Mouse (Mus musculus): ENCODE measurements around the gene Rpusd1. TPM values are rescaled to one million over a fixed set of nuclear protein-coding genes. Genes with fewer than 3 reads are reported as not detected.

Gene Rpusd1
- polyA plus RNA-seq, 1 experiment from 2014 or later, result 17.5 TPM

DNA sequence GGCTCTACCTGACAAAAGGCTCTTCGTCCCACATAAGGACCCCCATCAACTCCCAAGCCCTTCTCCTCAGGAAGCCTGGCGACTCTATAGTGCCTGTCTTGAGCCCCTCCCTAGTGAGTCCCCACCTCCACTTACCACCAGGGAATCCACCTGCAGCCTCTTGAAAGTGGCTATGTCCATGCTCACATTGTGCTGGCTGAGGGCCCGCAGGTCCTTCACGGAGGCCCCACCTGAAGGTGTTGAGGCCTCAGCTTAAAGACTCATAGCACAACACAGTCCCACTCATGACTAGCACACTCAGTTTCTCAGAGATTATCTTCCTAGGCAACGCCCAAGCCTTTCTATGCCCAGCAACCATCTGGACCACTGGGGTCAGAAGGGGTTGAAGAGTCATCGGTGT, 21.8 kb downstream of the Rpusd1 start:
- Histone ChIP-seq H3K9ac (ENCODE audit: low read length) (no peak overlapping the region), H3K4me1 (ENCODE audit: control insufficient read depth, insufficient read depth, low read length) (peaks cover 6% of the 10 kb centered on the region), H3K4me3 (replicated peaks; ENCODE audit: low read length) (no peak overlapping the region), H3K4me2 (ENCODE audit: low read depth, low read length) (no peak overlapping the region), H3K27ac (ENCODE audit: low read length) (no peak overlapping the region), H3K9me3 (replicated peaks; ENCODE audit: control insufficient read depth, low read length) (no peaks in the 10 kb centered on the region), H3K36me3 (ENCODE audit: control insufficient read depth, insufficient read depth, low read length) (no peaks in the 10 kb centered on the region), H3K27me3 (ENCODE audit: control insufficient read depth, insufficient read depth, low read length) (no peaks in the 10 kb centered on the region)
- ATAC-seq (ENCODE audit: insufficient read depth, low FRiP score), result no peak
- 79% methylated on average over 6 of the region's 6 CpGs for WGBS

DNA sequence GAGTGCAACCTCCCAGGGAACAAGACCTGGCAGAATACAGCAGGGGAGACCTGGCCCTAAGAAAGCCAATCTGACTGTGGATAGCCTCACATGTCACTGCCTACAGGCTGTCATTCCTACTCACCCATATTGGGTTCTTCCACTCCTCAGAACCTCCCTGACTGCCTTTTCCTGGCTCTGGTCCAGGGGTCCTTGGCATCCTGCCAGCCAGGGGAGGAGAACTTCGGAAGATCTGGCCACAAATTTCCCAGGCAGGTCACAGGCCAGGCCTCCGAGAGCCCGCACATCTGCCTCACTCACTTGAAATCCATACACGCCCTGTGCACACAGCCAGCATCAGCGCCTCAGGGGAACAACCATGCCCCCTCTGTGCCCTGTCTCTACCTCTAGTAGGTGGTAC, 24.0 kb downstream of the Rpusd1 start:
- Histone ChIP-seq H3K4me3 (replicated peaks; ENCODE audit: low read length) (no peak overlapping the region), H3K9ac (ENCODE audit: low read length) (0 out of 2 replicates have a peak overlapping the region, but pooled peaks have one; percentile 31), H3K27ac (ENCODE audit: low read length) (no peak overlapping the region), H3K36me3 (ENCODE audit: control insufficient read depth, insufficient read depth, low read length) (no peaks in the 10 kb centered on the region), H3K4me2 (ENCODE audit: low read depth, low read length) (no peak overlapping the region), H3K27me3 (ENCODE audit: control insufficient read depth, insufficient read depth, low read length) (no peaks in the 10 kb centered on the region), H3K9me3 (replicated peaks; ENCODE audit: control insufficient read depth, low read length) (no peaks in the 10 kb centered on the region), H3K4me1 (ENCODE audit: control insufficient read depth, insufficient read depth, low read length) (peaks cover 9% of the 10 kb centered on the region)
- WGBS, result 27% methylated on average over 5 of the region's 5 CpGs
- ATAC-seq (ENCODE audit: insufficient read depth, low FRiP score), result no peak

DNA sequence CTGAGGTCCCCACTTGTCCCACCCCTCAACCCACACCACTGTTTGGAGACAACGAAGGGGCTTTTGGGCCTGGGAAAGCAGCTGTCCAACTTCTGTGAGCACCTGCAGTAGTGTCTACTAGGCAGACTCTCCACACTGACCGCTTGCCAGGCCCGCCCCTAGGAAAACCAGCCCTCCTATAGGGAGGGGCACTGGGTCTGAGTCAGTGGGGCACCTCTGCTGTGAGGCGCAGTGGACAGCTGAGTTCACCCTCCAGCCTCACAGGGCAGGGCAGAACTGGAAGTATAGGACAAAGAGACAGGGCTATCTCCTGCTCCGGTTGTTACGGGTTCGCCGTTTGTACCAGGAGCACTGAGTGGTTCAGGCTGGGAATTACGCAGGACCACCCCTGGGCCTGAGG, 26.8 kb downstream of the Rpusd1 start, which contains the start of gene Msln:
Gene Msln (minus strand): TSS at position 138 of the 400 bp plus-strand sequence.
- Histone ChIP-seq H3K4me1 (ENCODE audit: control insufficient read depth, insufficient read depth, low read length) (peaks cover 9% of the 10 kb centered on the region), H3K36me3 (ENCODE audit: control insufficient read depth, insufficient read depth, low read length) (no peaks in the 10 kb centered on the region), H3K4me2 (ENCODE audit: low read depth, low read length) (peak within 1 kb of the TSS; percentile 19), H3K9me3 (replicated peaks; ENCODE audit: control insufficient read depth, low read length) (no peaks in the 10 kb centered on the region), H3K27ac (ENCODE audit: low read length) (peak within 1 kb of the TSS; percentile 24; the same call in 1 of the 2 replicates), H3K27me3 (ENCODE audit: control insufficient read depth, insufficient read depth, low read length) (no peaks in the 10 kb centered on the region), H3K9ac (ENCODE audit: low read length) (0 out of 2 replicates have a peak within 1 kb of the TSS, but pooled peaks have one; percentile 35), H3K4me3 (replicated peaks; ENCODE audit: low read length) (peak within 1 kb of the TSS; percentile 10; the same call in 1 of the 2 replicates)
- peak; percentile 55; the same call in 1 of the 2 replicates for ATAC-seq (ENCODE audit: insufficient read depth, low FRiP score)
- 70% methylated on average over 9 of the region's 9 CpGs for WGBS

DNA sequence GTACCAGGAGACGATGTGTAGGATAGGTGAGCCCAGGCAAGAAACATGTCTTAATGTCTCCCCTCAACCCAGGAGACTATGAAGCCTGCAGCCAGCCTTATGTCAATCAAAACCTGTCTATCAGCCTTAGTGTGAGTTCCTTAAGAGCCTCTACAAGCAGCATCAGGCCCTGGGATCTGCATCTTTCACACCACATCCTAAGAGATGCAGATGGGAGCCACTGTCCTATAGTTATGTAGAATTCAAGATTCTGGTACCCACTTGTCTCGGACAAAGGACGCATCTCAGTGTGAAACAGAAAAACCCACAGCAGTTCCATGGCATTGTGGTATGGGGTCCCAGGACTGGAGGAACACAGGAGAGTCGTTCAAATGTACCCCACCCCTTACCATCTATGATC, 27.6 kb downstream of the Rpusd1 start:
- H3K27me3 ChIP-seq (ENCODE audit: control insufficient read depth, insufficient read depth, low read length), result no peaks in the 10 kb centered on the region
- peak overlapping the region; percentile 35 for H3K9ac ChIP-seq (ENCODE audit: low read length)
- no peak for ATAC-seq (ENCODE audit: insufficient read depth, low FRiP score)
- WGBS, result 68% methylated on average over 4 of the region's 4 CpGs
- H3K4me1 ChIP-seq (ENCODE audit: control insufficient read depth, insufficient read depth, low read length), result peaks cover 9% of the 10 kb centered on the region
- H3K36me3 ChIP-seq (ENCODE audit: control insufficient read depth, insufficient read depth, low read length), result no peaks in the 10 kb centered on the region
- peak overlapping the region; percentile 66; the same call in 1 of the 2 replicates for H3K27ac ChIP-seq (ENCODE audit: low read length)
- H3K9me3 ChIP-seq (replicated peaks; ENCODE audit: control insufficient read depth, low read length), result no peaks in the 10 kb centered on the region
- H3K4me2 ChIP-seq (ENCODE audit: low read depth, low read length), result no peak overlapping the region
- no peak overlapping the region for H3K4me3 ChIP-seq (replicated peaks; ENCODE audit: low read length)

DNA sequence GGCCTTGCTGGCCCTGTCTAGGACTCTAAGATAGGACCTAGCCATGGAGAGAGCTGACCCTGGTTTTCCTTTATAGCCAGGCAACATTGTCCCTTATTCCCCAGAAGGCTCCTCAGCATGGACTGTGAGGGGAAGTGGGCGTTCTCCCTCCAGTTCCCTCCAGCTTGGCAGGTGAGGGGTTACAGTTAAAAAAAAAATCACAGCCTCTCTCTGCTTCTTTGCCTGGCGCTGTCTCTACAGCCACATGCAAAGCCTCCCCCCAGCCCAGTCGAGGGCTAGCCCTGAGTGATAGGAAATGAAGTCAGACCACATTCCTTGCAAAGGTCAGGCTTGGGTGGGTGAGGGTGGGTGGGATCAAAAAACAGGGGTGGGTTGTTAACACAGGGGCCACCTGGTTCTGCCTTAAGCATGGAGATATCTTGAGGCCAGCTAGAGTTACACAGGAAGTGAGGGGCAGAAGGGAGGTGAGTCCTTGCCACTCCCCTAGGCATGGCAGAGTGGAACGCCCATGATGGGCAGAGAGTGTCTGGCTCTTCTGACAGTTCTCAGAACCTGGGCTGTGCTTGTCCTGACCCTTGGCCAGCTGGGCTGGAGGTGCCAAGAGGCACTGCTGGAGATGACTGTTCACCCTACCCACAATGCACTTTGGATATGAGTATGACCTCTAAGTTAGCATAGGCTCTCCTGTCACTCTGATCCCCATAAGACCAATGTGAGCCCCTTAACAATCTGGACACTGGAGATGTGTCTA, 28.3 kb downstream of the Rpusd1 start:
- 18% methylated on average over 4 of the region's 4 CpGs for WGBS
- Histone ChIP-seq H3K4me1 (ENCODE audit: control insufficient read depth, insufficient read depth, low read length) (peaks cover 9% of the 10 kb centered on the region), H3K4me2 (ENCODE audit: low read depth, low read length) (no peak overlapping the region), H3K27ac (ENCODE audit: low read length) (peak overlapping the region; percentile 66), H3K27me3 (ENCODE audit: control insufficient read depth, insufficient read depth, low read length) (no peaks in the 10 kb centered on the region), H3K36me3 (ENCODE audit: control insufficient read depth, insufficient read depth, low read length) (no peaks in the 10 kb centered on the region), H3K4me3 (replicated peaks; ENCODE audit: low read length) (no peak overlapping the region), H3K9me3 (replicated peaks; ENCODE audit: control insufficient read depth, low read length) (no peaks in the 10 kb centered on the region), H3K9ac (ENCODE audit: low read length) (peak overlapping the region; percentile 35)
- peak; percentile 77; the same call in 1 of the 2 replicates for ATAC-seq (ENCODE audit: insufficient read depth, low FRiP score)

DNA sequence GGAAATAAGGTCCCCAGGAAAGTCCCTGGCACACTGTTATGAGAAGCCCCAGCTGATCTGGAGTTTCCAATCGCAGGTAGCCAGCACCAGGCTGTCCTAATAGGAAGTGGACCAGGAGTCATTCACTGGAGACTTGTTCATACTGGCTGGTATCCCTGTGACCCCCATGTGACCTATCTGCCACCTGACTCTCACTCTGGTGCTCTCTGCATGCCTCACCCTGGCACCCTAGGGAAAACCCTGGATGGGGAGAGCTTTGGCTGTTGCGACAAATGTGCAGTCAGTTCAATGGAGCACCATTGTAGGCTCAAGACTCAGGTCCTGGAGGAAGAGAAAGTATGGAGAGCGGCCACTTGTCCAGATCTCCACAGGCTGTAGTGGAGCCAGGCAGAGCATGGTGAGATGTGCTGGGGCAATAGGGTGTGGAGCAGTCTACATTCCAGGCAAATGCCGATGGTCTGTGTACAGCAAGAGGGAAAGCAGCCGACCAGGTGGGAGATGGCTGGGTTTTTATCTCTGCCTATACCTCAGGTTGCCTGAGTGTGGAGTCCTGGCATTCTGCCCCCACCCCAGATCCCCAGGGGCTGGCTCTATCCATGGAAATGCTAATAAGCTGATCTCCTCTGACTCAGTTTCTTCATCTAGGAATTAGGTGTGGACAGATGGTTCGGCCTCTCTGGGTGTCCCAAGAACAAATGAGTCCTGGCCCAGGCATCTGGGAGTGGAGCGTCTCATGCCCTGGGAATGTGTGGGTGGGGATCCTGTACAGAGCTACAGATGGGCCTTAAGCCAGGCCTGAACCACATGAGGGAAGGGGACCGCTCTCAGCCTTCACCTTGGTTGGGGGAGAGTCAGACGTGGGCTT, 29.1 kb downstream of the Rpusd1 start:
- Histone ChIP-seq H3K9me3 (replicated peaks; ENCODE audit: control insufficient read depth, low read length) (no peaks in the 10 kb centered on the region), H3K9ac (ENCODE audit: low read length) (no peak overlapping the region), H3K27me3 (ENCODE audit: control insufficient read depth, insufficient read depth, low read length) (no peaks in the 10 kb centered on the region), H3K4me3 (replicated peaks; ENCODE audit: low read length) (no peak overlapping the region), H3K36me3 (ENCODE audit: control insufficient read depth, insufficient read depth, low read length) (no peaks in the 10 kb centered on the region), H3K4me2 (ENCODE audit: low read depth, low read length) (no peak overlapping the region), H3K27ac (ENCODE audit: low read length) (peak overlapping the region; percentile 52), H3K4me1 (ENCODE audit: control insufficient read depth, insufficient read depth, low read length) (peaks cover 4% of the 10 kb centered on the region; the same call in 1 of the 2 replicates)
- peak; percentile 51; the same call in 1 of the 2 replicates for ATAC-seq (ENCODE audit: insufficient read depth, low FRiP score)
- 62% methylated on average over 9 of the region's 9 CpGs for WGBS

DNA sequence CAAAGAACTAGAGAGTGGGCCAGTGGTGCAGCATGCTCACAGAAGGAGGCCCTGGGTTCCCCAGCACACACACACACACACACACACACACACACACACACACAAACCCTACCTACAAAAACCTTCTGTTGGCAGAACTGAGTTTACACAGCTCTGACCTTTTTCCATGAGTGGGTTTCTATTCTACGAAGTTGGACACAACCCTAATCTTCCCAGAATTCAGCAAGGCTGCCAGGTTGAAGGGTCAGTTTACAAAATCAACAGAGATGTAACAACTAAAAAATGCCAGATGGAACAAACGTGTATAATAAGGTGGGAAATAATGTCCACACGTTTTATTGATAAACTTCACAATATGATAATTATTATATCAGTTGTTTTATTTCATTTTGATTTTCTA, 30.2 kb downstream of the Rpusd1 start:
- no peak overlapping the region for H3K27ac ChIP-seq (ENCODE audit: low read length)
- no peaks in the 10 kb centered on the region for H3K36me3 ChIP-seq (ENCODE audit: control insufficient read depth, insufficient read depth, low read length)
- no peak for ATAC-seq (ENCODE audit: insufficient read depth, low FRiP score)
- H3K9me3 ChIP-seq (replicated peaks; ENCODE audit: control insufficient read depth, low read length), result no peaks in the 10 kb centered on the region
- WGBS, result 46% methylated on average over 3 of the region's 3 CpGs
- no peak overlapping the region for H3K4me2 ChIP-seq (ENCODE audit: low read depth, low read length)
- H3K27me3 ChIP-seq (ENCODE audit: control insufficient read depth, insufficient read depth, low read length), result no peaks in the 10 kb centered on the region
- 0 out of 2 replicates have a peak, but pooled peaks cover 2% of the 10 kb centered on the region for H3K4me1 ChIP-seq (ENCODE audit: control insufficient read depth, insufficient read depth, low read length)
- H3K9ac ChIP-seq (ENCODE audit: low read length), result no peak overlapping the region
- H3K4me3 ChIP-seq (replicated peaks; ENCODE audit: low read length), result no peak overlapping the region

DNA sequence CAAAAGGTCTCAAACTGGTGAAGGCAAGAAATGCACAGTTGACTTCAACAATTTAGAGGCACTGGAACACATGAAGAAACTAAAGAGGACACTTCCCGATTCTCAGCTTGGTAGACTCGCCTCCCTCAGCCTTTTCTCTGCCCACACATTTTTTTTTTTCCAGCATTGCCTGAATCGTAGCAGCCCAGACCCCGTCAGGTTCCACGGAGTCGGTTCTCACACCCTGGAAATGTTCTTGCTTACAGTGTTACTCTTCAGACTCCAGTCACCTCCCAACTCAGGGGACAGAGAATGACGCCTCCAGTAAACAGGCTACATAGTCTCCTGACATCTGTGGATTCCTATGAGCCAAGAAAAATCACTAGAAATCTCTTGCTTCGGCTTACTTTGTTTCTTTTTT, 32.7 kb downstream of the Rpusd1 start:
- Histone ChIP-seq H3K36me3 (ENCODE audit: control insufficient read depth, insufficient read depth, low read length) (no peaks in the 10 kb centered on the region), H3K27ac (ENCODE audit: low read length) (no peak overlapping the region), H3K27me3 (ENCODE audit: control insufficient read depth, insufficient read depth, low read length) (no peaks in the 10 kb centered on the region), H3K9me3 (replicated peaks; ENCODE audit: control insufficient read depth, low read length) (no peaks in the 10 kb centered on the region), H3K4me1 (ENCODE audit: control insufficient read depth, insufficient read depth, low read length) (0 out of 2 replicates have a peak, but pooled peaks cover 2% of the 10 kb centered on the region), H3K9ac (ENCODE audit: low read length) (no peak overlapping the region), H3K4me3 (replicated peaks; ENCODE audit: low read length) (no peak overlapping the region), H3K4me2 (ENCODE audit: low read depth, low read length) (no peak overlapping the region)
- ATAC-seq (ENCODE audit: insufficient read depth, low FRiP score), result no peak
- WGBS, result 67% methylated on average over 8 of the region's 8 CpGs

DNA sequence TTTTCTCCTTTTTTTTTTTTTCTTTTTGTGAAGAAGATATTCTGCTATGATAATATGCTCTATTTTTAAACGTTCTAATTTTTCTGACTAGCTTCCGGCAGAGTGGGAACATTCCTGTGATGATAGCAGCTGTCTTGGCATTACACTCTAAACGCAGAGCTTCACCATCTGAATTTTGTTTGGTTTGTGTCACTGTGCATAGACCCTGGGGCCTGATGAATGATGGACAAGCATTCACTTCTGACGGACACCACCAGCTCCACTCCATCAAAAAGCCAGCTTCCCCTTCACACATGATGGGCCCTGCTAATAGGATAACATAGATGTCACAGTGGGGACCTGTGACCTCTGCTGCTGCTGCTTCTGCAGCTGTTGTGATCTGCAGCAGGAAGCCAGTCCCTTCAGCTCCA, 34.1 kb downstream of the Rpusd1 start:
- H3K27ac ChIP-seq (ENCODE audit: low read length), result no peak overlapping the region
- no peaks in the 10 kb centered on the region for H3K4me1 ChIP-seq (ENCODE audit: control insufficient read depth, insufficient read depth, low read length)
- no peak overlapping the region for H3K4me3 ChIP-seq (replicated peaks; ENCODE audit: low read length)
- no peak overlapping the region for H3K9ac ChIP-seq (ENCODE audit: low read length)
- 34% methylated on average over 4 of the region's 4 CpGs for WGBS
- ATAC-seq (ENCODE audit: insufficient read depth, low FRiP score), result no peak
- H3K36me3 ChIP-seq (ENCODE audit: control insufficient read depth, insufficient read depth, low read length), result no peaks in the 10 kb centered on the region
- H3K9me3 ChIP-seq (replicated peaks; ENCODE audit: control insufficient read depth, low read length), result no peaks in the 10 kb centered on the region
- H3K27me3 ChIP-seq (ENCODE audit: control insufficient read depth, insufficient read depth, low read length), result no peaks in the 10 kb centered on the region
- no peak overlapping the region for H3K4me2 ChIP-seq (ENCODE audit: low read depth, low read length)

Data from stomach, embryonic 16.5 days (tissue).